Mouse (Mus musculus) forebrain, embryonic 16.5 days (tissue): ENCODE data around the gene Mgll. TPM values are rescaled to one million over a fixed set of nuclear protein-coding genes. Genes with fewer than 3 reads are reported as not detected.

Source experiments
- ATAC-seq: fragments of 200-750 bp; cut with Nextera tagmentation; 2 replicates; pipeline ENCODE4 v1.8.0; 2017; ENCODE audit warnings: mild to moderate bottlenecking, moderate library complexity
- H3K27ac ChIP-seq: fragments of 300-500 bp; sonication (generic); 2 replicates; pipeline ENCODE4 v1.5.1; 2014; ENCODE audit warnings: low read length, control low read depth
- H3K27me3 ChIP-seq: fragments of 300-500 bp; sonication (generic); replicated peaks from 2 replicates; pipeline ENCODE4 v1.6.1; 2014; ENCODE audit warnings: low read length; ENCODE audit not compliant: control insufficient read depth, insufficient read depth
- H3K36me3 ChIP-seq: fragments of 300-500 bp; sonication (generic); 2 replicates; pipeline ENCODE4 v1.6.1; 2014; ENCODE audit not compliant: control insufficient read depth, insufficient read depth
- H3K4me1 ChIP-seq: fragments of 300-500 bp; sonication (generic); replicated peaks from 2 replicates; pipeline ENCODE4 v1.6.1; 2014; ENCODE audit warnings: low read length; ENCODE audit not compliant: control insufficient read depth, insufficient read depth
- H3K4me2 ChIP-seq: fragments of 300-500 bp; sonication (generic); 2 replicates; pipeline ENCODE4 v1.6.1; 2014; ENCODE audit warnings: mild to moderate bottlenecking, low read length, control low read depth
- H3K4me3 ChIP-seq: fragments of 300-500 bp; sonication (generic); replicated peaks from 2 replicates; pipeline ENCODE4 v1.5.1; 2014; ENCODE audit warnings: mild to moderate bottlenecking, low read length, control low read depth
- H3K9ac ChIP-seq: fragments of 300-500 bp; sonication (generic); replicated peaks from 2 replicates; pipeline ENCODE4 v1.6.1; 2014; ENCODE audit warnings: low read depth, low read length, control low read depth
- H3K9me3 ChIP-seq: fragments of 300-500 bp; sonication (generic); 2 replicates; pipeline ENCODE4 v1.6.1; 2016; ENCODE audit warnings: low read length; ENCODE audit not compliant: control insufficient read depth
- WGBS: fragments of 180-500 bp; shearing (Covaris S2); extraction: QIAGEN DNeasy Blood & Tissue Kit; methylation state at CpG from one replicate; pipeline ENCODE4 v1.1.7; 2014; 5-methylcytosine and 5-hydroxymethylcytosine counted together
- polyA plus RNA-seq: library from polyadenylated mRNA; unstranded; fragments of >200 nt; fragmentation: Nextera tagmentation; extraction: Ambion mirVana; gene quantifications from 2 replicates; pipeline ENCODE4 v1.2.1, GENCODE M21; 2015

The Mgll gene
- polyA plus RNA-seq, 1 experiment from 2014 or later, result 35.2 TPM

- ATAC-seq, result peak; percentile 55
- Histone ChIP-seq H3K27me3 (no peaks in the 10 kb centered on the region), H3K36me3 (no peaks in the 10 kb centered on the region), H3K9me3 (no peaks in the 10 kb centered on the region), H3K27ac (peak overlapping the region; percentile 95), H3K4me1 (peaks cover 45% of the 10 kb centered on the region), H3K4me3 (peak overlapping the region; percentile 93), H3K4me2 (peak overlapping the region; percentile 87), H3K9ac (peak overlapping the region; percentile 98)
- WGBS, result 12% methylated on average over 7 of the region's 7 CpGs
Observed at GRCm38 (mm10) chr6:88872811-88873210, 148.6 kb downstream of the Mgll start.

- H3K27ac ChIP-seq, result peak overlapping the region; percentile 95
- peak overlapping the region; percentile 98 for H3K9ac ChIP-seq
- H3K4me1 ChIP-seq, result peaks cover 44% of the 10 kb centered on the region
- H3K4me3 ChIP-seq, result peak overlapping the region; percentile 93
- no peaks in the 10 kb centered on the region for H3K36me3 ChIP-seq
- H3K4me2 ChIP-seq, result peak overlapping the region; percentile 87
- ATAC-seq, result peak; percentile 60
- H3K9me3 ChIP-seq, result no peaks in the 10 kb centered on the region
- no peaks in the 10 kb centered on the region for H3K27me3 ChIP-seq
- 1% methylated on average over 48 of the region's 74 CpGs for whole genome bisulfite sequencing
Observed at GRCm38 (mm10) chr6:88873965-88874867, 150.0 kb downstream of the Mgll start.

GRCm38 (mm10) chr6:88874868-88875508, 150.8 kb downstream of the Mgll start, which contains the start of gene Podxl2:
Gene Podxl2, minus strand, starts transcription at chr6:88875044.
- peak within 1 kb of the TSS; percentile 87 for H3K4me2 ChIP-seq
- peak within 1 kb of the TSS; percentile 95 for H3K27ac ChIP-seq
- peak within 1 kb of the TSS; percentile 98 for H3K9ac ChIP-seq
- no peaks in the 10 kb centered on the region for H3K27me3 ChIP-seq
- H3K36me3 ChIP-seq, result no peaks in the 10 kb centered on the region
- peak; percentile 64 for ATAC-seq
- 4% methylated on average over 51 of the region's 63 CpGs for WGBS
- peak within 1 kb of the TSS; percentile 93 for H3K4me3 ChIP-seq
- H3K4me1 ChIP-seq, result peaks cover 36% of the 10 kb centered on the region
- H3K9me3 ChIP-seq, result no peaks in the 10 kb centered on the region

Other genes starting within 250 kb of the Mgll start
- gene Sec61a1, start 205.5 kb upstream of the Mgll start, polyA plus RNA-seq, result 170 and 178 TPM in 2 replicates
- 0.37 and 0.52 TPM in 2 replicates for gene Kbtbd12, start 86.5 kb upstream of the Mgll start, polyA plus RNA-seq
- gene Abtb1, start 117.6 kb downstream of the Mgll start, polyA plus RNA-seq, result 44.7 and 47.0 TPM in 2 replicates
- 592 and 647 TPM in 2 replicates for gene Podxl2, start 150.6 kb downstream of the Mgll start, polyA plus RNA-seq
- gene Mcm2, start 174.4 kb downstream of the Mgll start, polyA plus RNA-seq, result 60.2 and 64.6 TPM in 2 replicates
- gene Tpra1, start 177.8 kb downstream of the Mgll start, polyA plus RNA-seq, result 56.9 and 70.0 TPM in 2 replicates